Mouse (Mus musculus) CH12.LX (cell line): Measurements from ENCODE around the gene Adam10.

Source experiments
- CHD2 ChIP-seq: IDR thresholded peaks from 2 replicates; pipeline ENCODE4 v1.6.1; 2011; ENCODE audit warnings: low read length, improper control_type of control experiment
- CTCF ChIP-seq, 2 experiments: IDR thresholded peaks in 1 of 2; conservative IDR thresholded peaks in 1 of 2; 2 replicates each; pipeline ENCODE4 v1.5.1; 2011 to 2012; ENCODE audit warnings: low read depth in 2 of 2, low read length in 2 of 2, improper control_type of control experiment in 1 of 2, inconsistent platforms in 1 of 2, mild to moderate bottlenecking in 1 of 2, moderate library complexity in 1 of 2
- EP300 ChIP-seq: IDR thresholded peaks from 2 replicates; pipeline ENCODE4 v1.6.1; 2011; ENCODE audit warnings: low read length, improper control_type of control experiment
- HCFC1 ChIP-seq: IDR thresholded peaks from 2 replicates; pipeline ENCODE4 v1.6.1; 2012; ENCODE audit warnings: low read depth, mild to moderate bottlenecking, inconsistent platforms, low read length, improper control_type of control experiment
- KAT2A ChIP-seq: IDR thresholded peaks from 2 replicates; pipeline ENCODE4 v1.6.1; 2012; ENCODE audit warnings: low read length, improper control_type of control experiment, inconsistent platforms; ENCODE audit not compliant: insufficient replicate concordance
- MAFK ChIP-seq: IDR thresholded peaks from 2 replicates; pipeline ENCODE4 v1.6.1; 2011; ENCODE audit warnings: low read length, improper control_type of control experiment; ENCODE audit not compliant: insufficient replicate concordance
- MAZ ChIP-seq: IDR thresholded peaks from 2 replicates; pipeline ENCODE4 v1.6.1; 2012; ENCODE audit warnings: low read depth, mild to moderate bottlenecking, inconsistent platforms, low read length, improper control_type of control experiment, moderate library complexity
- MXI1 ChIP-seq: IDR thresholded peaks from 2 replicates; pipeline ENCODE4 v1.6.1; 2011; ENCODE audit warnings: mild to moderate bottlenecking, low read depth, low read length, improper control_type of control experiment
- POLR2A ChIP-seq: IDR thresholded peaks from 2 replicates; pipeline ENCODE4 v1.6.1; 2011; ENCODE audit warnings: low read depth, mild to moderate bottlenecking, improper control_type of control experiment, low read length
- SIN3A ChIP-seq: IDR thresholded peaks from 2 replicates; pipeline ENCODE4 v1.6.1; 2012; ENCODE audit warnings: low read length, improper control_type of control experiment, inconsistent platforms
- USF2 ChIP-seq: conservative IDR thresholded peaks from 2 replicates; pipeline ENCODE4 v1.6.1; 2011; ENCODE audit warnings: low read depth, low read length, improper control_type of control experiment
- ZMIZ1 ChIP-seq: IDR thresholded peaks from 2 replicates; pipeline ENCODE4 v1.6.1; 2012; ENCODE audit warnings: low read depth, mild to moderate bottlenecking, inconsistent platforms, low read length, improper control_type of control experiment

DNA sequence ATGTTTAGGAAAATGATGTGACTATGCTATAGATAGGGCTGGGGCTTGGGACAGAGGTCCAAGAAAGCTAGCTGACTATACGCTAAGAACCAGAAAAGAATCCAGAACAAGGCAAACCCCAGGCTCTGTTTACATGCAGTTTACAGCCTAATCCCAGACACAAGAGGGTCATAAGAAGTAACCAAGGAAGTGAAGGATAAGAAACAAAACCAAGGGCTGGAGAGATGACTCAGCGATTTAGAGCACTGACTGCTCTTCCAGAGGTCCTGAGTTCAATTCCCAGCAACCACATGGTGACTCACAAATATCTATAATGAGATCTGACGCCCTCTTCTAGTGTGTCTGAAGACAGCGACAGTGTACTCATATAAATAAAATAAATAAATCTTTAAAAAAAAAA is 3.7 kb upstream of the Adam10 start:
- no peak for TF ChIP-seq MAZ
- no peak for TF ChIP-seq USF2
- TF ChIP-seq POLR2A = no peak
- no peak for TF ChIP-seq SIN3A
- no peak for TF ChIP-seq CTCF (conservative IDR thresholded peaks at IDR 0.05 in 1 of 2, IDR thresholded peaks at IDR 0.05 in 1 of 2; ENCODE audit: low read depth in 2 of 2, low read length in 2 of 2)
- no peak for TF ChIP-seq MAFK
- TF ChIP-seq MXI1 = no peak
- TF ChIP-seq ZMIZ1 = no peak
- no peak for TF ChIP-seq HCFC1
- TF ChIP-seq EP300 = no peak
- no peak for TF ChIP-seq CHD2
- no peak for TF ChIP-seq KAT2A
